In genomic region chr9:49055333-49056205, GRCm38 (mm10) we compare ENCODE assay signal across 8 mouse cellular contexts. TPM values are rescaled to one million over a fixed set of nuclear protein-coding genes. Genes with fewer than 3 reads are reported as not detected.
DNase-seq lines count a peak whose midpoint lies in the region; ATAC-seq lines count a peak whose summit lies in the region.

Zw10 (plus strand) TSS chr9:49055613.

- peaks cover 6% of the 10 kb centered on the region; the same call in 1 of the 2 replicates for H3K4me1 ChIP-seq in lung, embryonic 16.5 days (replicated peaks; ENCODE audit: control insufficient read depth, insufficient read depth, low read length)

- ATAC-seq in hematopoietic stem cell, adult 5-6 weeks (replicated peaks in 1 of 2; ENCODE audit: insufficient read depth in 1 of 2, low FRiP score in 2 of 2, low TSS enrichment in 1 of 2, low read depth in 1 of 2, poor library complexity in 2 of 2, severe bottlenecking in 2 of 2), result peak; percentile 98 to 99
- ATAC-seq in lung, embryonic 16.5 days (ENCODE audit: low read depth), result peak; percentile 100

- H3K4me3 ChIP-seq in lung, embryonic 16.5 days (ENCODE audit: low read length), result peak within 1 kb of the TSS; percentile 76

- peak; percentile 94 for DNase-seq in MEL-GATA-1-ER (ENCODE audit: extremely low read depth, low read depth)
- peak; percentile 93 for DNase-seq in cerebellum, adult 8-10 months
- DNase-seq in forelimb bud, embryonic 11.5 days (ENCODE audit: low read depth, low spot score), result peak; percentile 98
- peak; percentile 71 for DNase-seq in layer of hippocampus, adult 9-10 months (ENCODE audit: low spot score)
- DNase-seq in ovary, postnatal 10 days (ENCODE audit: low spot score), result peak; percentile 78
- DNase-seq in thymus, postnatal 10 days (ENCODE audit: low spot score in 2 of 2), result peak; percentile 85 to 86

- WGBS in lung, embryonic 16.5 days, result under 1% methylated on average over 53 of the region's 53 CpGs

- H3K36me3 ChIP-seq in lung, embryonic 16.5 days (ENCODE audit: control insufficient read depth, insufficient read depth, low read length), result peaks cover 8% of the 10 kb centered on the region; the same call in 1 of the 2 replicates

- no peaks in the 10 kb centered on the region for H3K9me3 ChIP-seq in lung, embryonic 16.5 days (ENCODE audit: control insufficient read depth, low read length)

- peak within 1 kb of the TSS; percentile 74 for H3K4me2 ChIP-seq in lung, embryonic 16.5 days (ENCODE audit: low read depth, low read length)

- H3K9ac ChIP-seq in lung, embryonic 16.5 days (ENCODE audit: low read length), result peak within 1 kb of the TSS; percentile 88

- H3K27ac ChIP-seq in lung, embryonic 16.5 days (ENCODE audit: low read length), result peak within 1 kb of the TSS; percentile 68; the same call in 1 of the 2 replicates

- no peaks in the 10 kb centered on the region for H3K27me3 ChIP-seq in lung, embryonic 16.5 days (ENCODE audit: control insufficient read depth, insufficient read depth, low read depth, low read length)

RNA-seq across cellular contexts. Expression of gene Zw10, which starts in this region (rescaled TPM):
- total RNA-seq in hematopoietic stem cell, adult 5-6 weeks (2017), result 33.0 and 33.4 TPM in 2 replicates
- polyA plus RNA-seq in lung, embryonic 16.5 days (2015; fragmentation: Nextera tagmentation; extraction: Ambion mirVana), result 41.2 and 43.5 TPM in 2 replicates

Comparison
In these comparisons a context has a peak if more than half of its experiments do, and no peak if none do; other contexts are left out.
1. Peak in every context shown above with its lines: DNase-seq, ATAC-seq, H3K4me3 ChIP-seq and H3K27ac ChIP-seq.